Mouse (Mus musculus): Measurements from ENCODE around the gene Gcnt7. TPM values are rescaled to one million over a fixed set of nuclear protein-coding genes. Genes with fewer than 3 reads are reported as not detected.

Gene Gcnt7
- total RNA-seq, 1 experiment from 2014 or later, result 1.0 TPM

GRCm38 (mm10) chr2:172466427-172467132, 8.2 kb upstream of the Gcnt7 start:
- no peak for ATAC-seq (ENCODE audit: extremely low read depth, insufficient number of reproducible peaks, low FRiP score, poor library complexity, severe bottlenecking)

- ATAC-seq (ENCODE audit: extremely low read depth, insufficient number of reproducible peaks, low FRiP score, poor library complexity, severe bottlenecking), result no peak
These were observed 4.4 kb upstream of the Gcnt7 start for GRCm38 (mm10) chr2:172462813-172463212.

GRCm38 (mm10) chr2:172460647-172461046, 2.3 kb upstream of the Gcnt7 start:
- ATAC-seq (ENCODE audit: extremely low read depth, insufficient number of reproducible peaks, low FRiP score, poor library complexity, severe bottlenecking), result no peak

GRCm38 (mm10) chr2:172452458-172452857, 5.9 kb downstream of the Gcnt7 start:
- no peak for ATAC-seq (ENCODE audit: extremely low read depth, insufficient number of reproducible peaks, low FRiP score, poor library complexity, severe bottlenecking)

- ATAC-seq (ENCODE audit: extremely low read depth, insufficient number of reproducible peaks, low FRiP score, poor library complexity, severe bottlenecking), result no peak
These were observed 6.4 kb downstream of the Gcnt7 start for GRCm38 (mm10) chr2:172452031-172452430.

- no peak for ATAC-seq (ENCODE audit: extremely low read depth, insufficient number of reproducible peaks, low FRiP score, poor library complexity, severe bottlenecking)
These were observed 7.8 kb downstream of the Gcnt7 start for GRCm38 (mm10) chr2:172450640-172451039.

GRCm38 (mm10) chr2:172448329-172448728, 10.1 kb downstream of the Gcnt7 start:
- no peak for ATAC-seq (ENCODE audit: extremely low read depth, insufficient number of reproducible peaks, low FRiP score, poor library complexity, severe bottlenecking)

- ATAC-seq (ENCODE audit: extremely low read depth, insufficient number of reproducible peaks, low FRiP score, poor library complexity, severe bottlenecking), result peak; percentile 62; the same call in 1 of the 2 replicates
These were observed 11.1 kb downstream of the Gcnt7 start for GRCm38 (mm10) chr2:172447317-172447716.

- ATAC-seq (ENCODE audit: extremely low read depth, insufficient number of reproducible peaks, low FRiP score, poor library complexity, severe bottlenecking), result no peak
These were observed 12.8 kb downstream of the Gcnt7 start for GRCm38 (mm10) chr2:172445617-172446016.

- ATAC-seq (ENCODE audit: extremely low read depth, insufficient number of reproducible peaks, low FRiP score, poor library complexity, severe bottlenecking), result no peak
These were observed 17.2 kb downstream of the Gcnt7 start for GRCm38 (mm10) chr2:172441176-172441575.

- peak; percentile 4; the same call in 1 of the 2 replicates for ATAC-seq (ENCODE audit: extremely low read depth, insufficient number of reproducible peaks, low FRiP score, poor library complexity, severe bottlenecking)
These were observed 17.8 kb downstream of the Gcnt7 start for GRCm38 (mm10) chr2:172440640-172441005.

- peak; percentile 81 for ATAC-seq (ENCODE audit: extremely low read depth, insufficient number of reproducible peaks, low FRiP score, poor library complexity, severe bottlenecking)
These were observed 18.4 kb downstream of the Gcnt7 start, which contains the start of gene Rtf2 for GRCm38 (mm10) chr2:172439843-172440639. Rtf2 (plus strand) TSS chr2:172440556.

- peak; percentile 40; the same call in 1 of the 2 replicates for ATAC-seq (ENCODE audit: extremely low read depth, insufficient number of reproducible peaks, low FRiP score, poor library complexity, severe bottlenecking)
These were observed 20.9 kb downstream of the Gcnt7 start for GRCm38 (mm10) chr2:172437371-172437952.

GRCm38 (mm10) chr2:172433746-172434145, 24.6 kb downstream of the Gcnt7 start:
- ATAC-seq (ENCODE audit: extremely low read depth, insufficient number of reproducible peaks, low FRiP score, poor library complexity, severe bottlenecking), result peak; percentile 69

GRCm38 (mm10) chr2:172430609-172431008, 27.8 kb downstream of the Gcnt7 start:
- ATAC-seq (ENCODE audit: extremely low read depth, insufficient number of reproducible peaks, low FRiP score, poor library complexity, severe bottlenecking), result no peak

GRCm38 (mm10) chr2:172418208-172418607, 40.2 kb downstream of the Gcnt7 start:
- no peak for ATAC-seq (ENCODE audit: extremely low read depth, insufficient number of reproducible peaks, low FRiP score, poor library complexity, severe bottlenecking)

GRCm38 (mm10) chr2:172416876-172417275, 41.5 kb downstream of the Gcnt7 start:
- ATAC-seq (ENCODE audit: extremely low read depth, insufficient number of reproducible peaks, low FRiP score, poor library complexity, severe bottlenecking), result no peak

- no peak for ATAC-seq (ENCODE audit: extremely low read depth, insufficient number of reproducible peaks, low FRiP score, poor library complexity, severe bottlenecking)
These were observed 42.2 kb downstream of the Gcnt7 start for GRCm38 (mm10) chr2:172416218-172416617.

GRCm38 (mm10) chr2:172413894-172414293, 44.5 kb downstream of the Gcnt7 start:
- ATAC-seq (ENCODE audit: extremely low read depth, insufficient number of reproducible peaks, low FRiP score, poor library complexity, severe bottlenecking), result no peak

- no peak for ATAC-seq (ENCODE audit: extremely low read depth, insufficient number of reproducible peaks, low FRiP score, poor library complexity, severe bottlenecking)
These were observed 45.1 kb downstream of the Gcnt7 start for GRCm38 (mm10) chr2:172413273-172413672.

Measured in neutrophil, adult 5-6 weeks (primary cell).